Mouse (Mus musculus): ENCODE results near the gene Il17rb. TPM values are rescaled to one million over a fixed set of nuclear protein-coding genes. Genes with fewer than 3 reads are reported as not detected.

Gene Il17rb
- polyA plus RNA-seq (2014; fragmentation: Nextera tagmentation; extraction: Ambion mirVana): 1.1 and 1.3 TPM in 2 replicates

DNA sequence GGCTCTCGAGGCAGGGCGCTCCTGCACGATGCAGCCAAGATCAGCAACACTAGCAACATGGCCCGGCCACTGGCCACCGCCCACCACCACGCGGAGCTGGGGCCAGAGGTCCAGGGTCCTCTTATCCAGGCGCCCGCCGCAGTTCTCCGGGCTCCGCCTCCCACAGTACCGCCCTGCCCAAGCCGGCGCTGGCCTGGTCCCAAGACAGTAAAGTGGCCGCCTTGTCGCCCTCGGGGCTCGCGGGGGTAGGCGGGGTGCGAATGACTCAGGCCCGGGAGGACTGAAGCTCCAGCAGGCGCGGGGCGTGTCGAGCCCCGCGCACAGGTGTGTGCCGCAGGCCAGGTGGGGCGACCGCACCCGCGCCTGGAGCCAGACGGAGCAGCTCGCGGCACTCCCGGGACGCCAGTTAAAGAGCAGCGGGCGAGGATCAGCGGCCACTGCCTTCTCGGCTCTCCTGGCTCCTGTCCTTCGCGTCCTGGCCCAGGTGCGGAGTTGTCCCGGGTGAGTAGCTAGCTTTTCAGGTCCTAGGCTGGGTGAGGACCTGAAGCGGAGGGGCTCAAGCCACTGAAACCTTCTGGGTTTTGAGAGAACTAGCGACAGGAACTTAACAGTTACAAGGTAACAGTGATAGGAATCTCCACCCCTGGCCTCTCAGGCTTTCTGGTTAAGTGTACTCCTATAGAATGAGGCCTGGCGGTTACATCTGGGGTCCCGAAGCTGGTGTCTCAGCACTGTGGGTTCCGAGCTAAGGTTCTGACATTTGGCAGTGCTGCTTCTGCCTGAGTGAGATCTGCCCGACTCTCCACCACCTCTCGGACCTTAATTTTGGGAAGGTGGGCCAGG is at the start of gene Il17rb, which contains the start of gene Chdh:
TSS of gene Il17rb (minus strand) at position 164 of the 843 bp plus-strand sequence.
TSS of gene Chdh (plus strand) at position 291 of the 843 bp plus-strand sequence.
- H3K27me3 ChIP-seq (ENCODE audit: control insufficient read depth, insufficient read depth, low read length): 0 out of 2 replicates have a peak, but pooled peaks cover 3% of the 10 kb centered on the region
- H3K9me3 ChIP-seq (ENCODE audit: control insufficient read depth, low read length): no peaks in the 10 kb centered on the region
- H3K36me3 ChIP-seq (ENCODE audit: control insufficient read depth, insufficient read depth, low read length): no peaks in the 10 kb centered on the region
- peak within 1 kb of the TSS; percentile 54 for H3K9ac ChIP-seq (replicated peaks; ENCODE audit: low read length)
- H3K4me1 ChIP-seq (ENCODE audit: control insufficient read depth, insufficient read depth, low read length): peaks cover 6% of the 10 kb centered on the region
- peak; percentile 50; the same call in 1 of the 2 replicates for ATAC-seq (ENCODE audit: low FRiP score, low TSS enrichment)
- peak; percentile 62 for DNase-seq
- peak within 1 kb of the TSS; percentile 93 for H3K4me2 ChIP-seq (ENCODE audit: low read length)
- 11% methylated on average over 54 of the region's 54 CpGs for WGBS
- peak within 1 kb of the TSS; percentile 40 for H3K4me3 ChIP-seq (replicated peaks; ENCODE audit: low read depth, low read length)
- H3K27ac ChIP-seq (replicated peaks; ENCODE audit: low read depth, low read length): no peak within 1 kb of the TSS

DNA sequence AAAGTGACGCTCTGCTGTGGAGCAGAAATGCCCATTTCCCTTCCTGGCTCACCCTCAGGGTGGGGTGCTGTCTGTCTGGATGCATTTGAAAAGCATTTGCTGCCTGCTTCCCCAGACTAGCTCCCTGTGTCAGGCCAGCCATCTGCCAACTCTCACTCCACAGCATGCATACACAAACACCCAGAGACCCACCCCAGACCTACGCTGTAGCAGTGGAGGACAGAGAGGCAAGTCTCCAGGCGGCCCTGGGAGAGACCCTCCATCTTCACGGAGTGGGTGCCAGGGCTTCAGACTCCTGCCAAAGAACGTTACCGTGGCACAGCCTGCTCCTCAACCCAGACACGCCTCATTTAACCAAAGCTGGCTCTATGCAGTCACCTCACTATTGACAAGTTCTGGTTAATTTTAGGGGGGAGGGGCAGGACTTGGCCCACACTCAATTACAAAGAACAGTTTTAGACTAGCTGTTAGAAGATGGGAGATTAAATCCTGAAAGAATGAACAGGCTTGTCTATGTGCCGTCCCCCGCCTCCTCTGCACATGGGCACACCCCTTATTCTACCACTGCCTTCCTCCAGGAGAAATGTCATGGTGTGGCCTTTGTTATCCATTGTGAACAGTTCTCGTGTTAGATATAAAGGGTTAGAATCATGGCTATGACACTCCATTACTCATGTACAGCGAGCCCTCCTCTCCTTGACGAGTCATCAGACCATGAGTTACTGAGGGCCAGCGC is 47.5 kb upstream of the Il17rb start:
- 54% methylated on average over 13 of the region's 13 CpGs for WGBS
- Histone ChIP-seq H3K4me3 (replicated peaks; ENCODE audit: low read depth, low read length) (no peak overlapping the region), H3K27me3 (ENCODE audit: control insufficient read depth, insufficient read depth, low read length) (no peaks in the 10 kb centered on the region), H3K9me3 (ENCODE audit: control insufficient read depth, low read length) (no peaks in the 10 kb centered on the region), H3K27ac (replicated peaks; ENCODE audit: low read depth, low read length) (no peak overlapping the region), H3K9ac (replicated peaks; ENCODE audit: low read length) (no peak overlapping the region), H3K4me2 (ENCODE audit: low read length) (no peak overlapping the region), H3K4me1 (ENCODE audit: control insufficient read depth, insufficient read depth, low read length) (no peaks in the 10 kb centered on the region), H3K36me3 (ENCODE audit: control insufficient read depth, insufficient read depth, low read length) (0 out of 2 replicates have a peak, but pooled peaks cover 2% of the 10 kb centered on the region)
- DNase-seq (peak; percentile 57), ATAC-seq (ENCODE audit: low FRiP score, low TSS enrichment) (peak; percentile 68)

GRCm38 (mm10) chr14:30054922-30055321 is 46.2 kb upstream of the Il17rb start:
- WGBS: 85% methylated on average over 7 of the region's 7 CpGs
- 0 out of 2 replicates have a peak, but pooled peaks cover 4% of the 10 kb centered on the region for H3K36me3 ChIP-seq (ENCODE audit: control insufficient read depth, insufficient read depth, low read length)
- H3K27ac ChIP-seq (replicated peaks; ENCODE audit: low read depth, low read length): no peak overlapping the region
- H3K9me3 ChIP-seq (ENCODE audit: control insufficient read depth, low read length): no peaks in the 10 kb centered on the region
- ATAC-seq (ENCODE audit: low FRiP score, low TSS enrichment) (no peak), DNase-seq (no peak)
- no peaks in the 10 kb centered on the region for H3K4me1 ChIP-seq (ENCODE audit: control insufficient read depth, insufficient read depth, low read length)
- no peak overlapping the region for H3K4me2 ChIP-seq (ENCODE audit: low read length)
- H3K4me3 ChIP-seq (replicated peaks; ENCODE audit: low read depth, low read length): no peak overlapping the region
- no peak overlapping the region for H3K9ac ChIP-seq (replicated peaks; ENCODE audit: low read length)
- no peaks in the 10 kb centered on the region for H3K27me3 ChIP-seq (ENCODE audit: control insufficient read depth, insufficient read depth, low read length)

- no peak overlapping the region for H3K27ac ChIP-seq (replicated peaks; ENCODE audit: low read depth, low read length)
- 83% methylated on average over 8 of the region's 8 CpGs for WGBS
- H3K4me3 ChIP-seq (replicated peaks; ENCODE audit: low read depth, low read length): no peak overlapping the region
- no peaks in the 10 kb centered on the region for H3K27me3 ChIP-seq (ENCODE audit: control insufficient read depth, insufficient read depth, low read length)
- DNase-seq (no peak), ATAC-seq (ENCODE audit: low FRiP score, low TSS enrichment) (no peak)
- no peak overlapping the region for H3K9ac ChIP-seq (replicated peaks; ENCODE audit: low read length)
- no peak overlapping the region for H3K4me2 ChIP-seq (ENCODE audit: low read length)
- no peaks in the 10 kb centered on the region for H3K4me1 ChIP-seq (ENCODE audit: control insufficient read depth, insufficient read depth, low read length)
- 0 out of 2 replicates have a peak, but pooled peaks cover 4% of the 10 kb centered on the region for H3K36me3 ChIP-seq (ENCODE audit: control insufficient read depth, insufficient read depth, low read length)
- no peaks in the 10 kb centered on the region for H3K9me3 ChIP-seq (ENCODE audit: control insufficient read depth, low read length)
Observed at GRCm38 (mm10) chr14:30050280-30050679, 41.6 kb upstream of the Il17rb start.

- H3K27ac ChIP-seq (replicated peaks; ENCODE audit: low read depth, low read length): no peak overlapping the region
- H3K36me3 ChIP-seq (ENCODE audit: control insufficient read depth, insufficient read depth, low read length): 0 out of 2 replicates have a peak, but pooled peaks cover 4% of the 10 kb centered on the region
- ATAC-seq (ENCODE audit: low FRiP score, low TSS enrichment) (no peak), DNase-seq (no peak)
- no peaks in the 10 kb centered on the region for H3K27me3 ChIP-seq (ENCODE audit: control insufficient read depth, insufficient read depth, low read length)
- 87% methylated on average over 3 of the region's 3 CpGs for WGBS
- no peaks in the 10 kb centered on the region for H3K4me1 ChIP-seq (ENCODE audit: control insufficient read depth, insufficient read depth, low read length)
- H3K9ac ChIP-seq (replicated peaks; ENCODE audit: low read length): no peak overlapping the region
- H3K4me3 ChIP-seq (replicated peaks; ENCODE audit: low read depth, low read length): no peak overlapping the region
- H3K4me2 ChIP-seq (ENCODE audit: low read length): no peak overlapping the region
- no peaks in the 10 kb centered on the region for H3K9me3 ChIP-seq (ENCODE audit: control insufficient read depth, low read length)
Observed at GRCm38 (mm10) chr14:30048049-30048448, 39.4 kb upstream of the Il17rb start.

GRCm38 (mm10) chr14:30046976-30047375 is 38.3 kb upstream of the Il17rb start:
- WGBS: 91% methylated on average over 4 of the region's 4 CpGs
- H3K27me3 ChIP-seq (ENCODE audit: control insufficient read depth, insufficient read depth, low read length): no peaks in the 10 kb centered on the region
- no peaks in the 10 kb centered on the region for H3K4me1 ChIP-seq (ENCODE audit: control insufficient read depth, insufficient read depth, low read length)
- no peak for DNase-seq
- no peak overlapping the region for H3K27ac ChIP-seq (replicated peaks; ENCODE audit: low read depth, low read length)
- no peak for ATAC-seq (ENCODE audit: low FRiP score, low TSS enrichment)
- no peak overlapping the region for H3K4me2 ChIP-seq (ENCODE audit: low read length)
- H3K36me3 ChIP-seq (ENCODE audit: control insufficient read depth, insufficient read depth, low read length): 0 out of 2 replicates have a peak, but pooled peaks cover 6% of the 10 kb centered on the region
- H3K9me3 ChIP-seq (ENCODE audit: control insufficient read depth, low read length): no peaks in the 10 kb centered on the region
- no peak overlapping the region for H3K9ac ChIP-seq (replicated peaks; ENCODE audit: low read length)
- H3K4me3 ChIP-seq (replicated peaks; ENCODE audit: low read depth, low read length): no peak overlapping the region

- H3K4me1 ChIP-seq (ENCODE audit: control insufficient read depth, insufficient read depth, low read length): no peaks in the 10 kb centered on the region
- H3K9me3 ChIP-seq (ENCODE audit: control insufficient read depth, low read length): no peaks in the 10 kb centered on the region
- H3K4me2 ChIP-seq (ENCODE audit: low read length): no peak overlapping the region
- H3K4me3 ChIP-seq (replicated peaks; ENCODE audit: low read depth, low read length): no peak overlapping the region
- no peak overlapping the region for H3K9ac ChIP-seq (replicated peaks; ENCODE audit: low read length)
- DNase-seq (no peak), ATAC-seq (ENCODE audit: low FRiP score, low TSS enrichment) (no peak)
- WGBS: 83% methylated on average over 8 of the region's 8 CpGs
- H3K27me3 ChIP-seq (ENCODE audit: control insufficient read depth, insufficient read depth, low read length): no peaks in the 10 kb centered on the region
- H3K36me3 ChIP-seq (ENCODE audit: control insufficient read depth, insufficient read depth, low read length): 0 out of 2 replicates have a peak, but pooled peaks cover 3% of the 10 kb centered on the region
- no peak overlapping the region for H3K27ac ChIP-seq (replicated peaks; ENCODE audit: low read depth, low read length)
Observed at GRCm38 (mm10) chr14:30045704-30046220, 37.1 kb upstream of the Il17rb start.

GRCm38 (mm10) chr14:30045239-30045638 is 36.5 kb upstream of the Il17rb start:
- WGBS: 88% methylated on average over 10 of the region's 10 CpGs
- H3K4me1 ChIP-seq (ENCODE audit: control insufficient read depth, insufficient read depth, low read length): no peaks in the 10 kb centered on the region
- no peak overlapping the region for H3K4me3 ChIP-seq (replicated peaks; ENCODE audit: low read depth, low read length)
- no peak overlapping the region for H3K9ac ChIP-seq (replicated peaks; ENCODE audit: low read length)
- no peak for ATAC-seq (ENCODE audit: low FRiP score, low TSS enrichment)
- H3K4me2 ChIP-seq (ENCODE audit: low read length): no peak overlapping the region
- no peak overlapping the region for H3K27ac ChIP-seq (replicated peaks; ENCODE audit: low read depth, low read length)
- 0 out of 2 replicates have a peak, but pooled peaks cover 3% of the 10 kb centered on the region for H3K36me3 ChIP-seq (ENCODE audit: control insufficient read depth, insufficient read depth, low read length)
- no peak for DNase-seq
- no peaks in the 10 kb centered on the region for H3K27me3 ChIP-seq (ENCODE audit: control insufficient read depth, insufficient read depth, low read length)
- no peaks in the 10 kb centered on the region for H3K9me3 ChIP-seq (ENCODE audit: control insufficient read depth, low read length)

Data from midbrain, embryonic 14.5 days (tissue).